Mouse (Mus musculus) adrenal gland, adult 18-20 months (tissue): ENCODE results near the gene Ssh3. TPM values are rescaled to one million over a fixed set of nuclear protein-coding genes. Genes with fewer than 3 reads are reported as not detected.

Source experiments
- DNase-seq, 2 experiments: peaks; one replicate each; pipeline ENCODE4 v3.0.0; 2021 to 2022; ENCODE audit warnings: low spot score in 2 of 2
- total RNA-seq, 2 experiments: library from RNA; stranded (reverse); gene quantifications; 1 replicate in 1 of 2; 2 replicates in 1 of 2; pipeline ENCODE4 v1.2.3; 2021

Gene Ssh3
- total RNA-seq, 2 experiments from 2014 or later = 23.7 to 31.6 TPM

GRCm38 (mm10) chr19:4298322-4299121 is 29.5 kb upstream of the Ssh3 start:
- no peak for DNase-seq

- peak in 1 of 2 experiments; percentile 16 for DNase-seq
Observed at GRCm38 (mm10) chr19:4297851-4298250, 28.9 kb upstream of the Ssh3 start.

GRCm38 (mm10) chr19:4296611-4297010 is 27.6 kb upstream of the Ssh3 start:
- DNase-seq = peak in 1 of 2 experiments; percentile 19

- DNase-seq = peak in 1 of 2 experiments; percentile 12
Observed at GRCm38 (mm10) chr19:4295391-4295790, 26.4 kb upstream of the Ssh3 start.

- peak in 1 of 2 experiments; percentile 49 for DNase-seq
Observed at GRCm38 (mm10) chr19:4294381-4295097, 25.6 kb upstream of the Ssh3 start.

- no peak for DNase-seq
Observed at GRCm38 (mm10) chr19:4291161-4291560, 22.2 kb upstream of the Ssh3 start.

GRCm38 (mm10) chr19:4290749-4291148 is 21.8 kb upstream of the Ssh3 start:
- DNase-seq = no peak

GRCm38 (mm10) chr19:4283653-4284052 is 14.7 kb upstream of the Ssh3 start:
- DNase-seq = no peak

GRCm38 (mm10) chr19:4282898-4283553 is 14.0 kb upstream of the Ssh3 start, which contains the start of gene Ankrd13d:
Ankrd13d (minus strand) TSS chr19:4283137.
- DNase-seq = peak; percentile 76 to 83

- no peak for DNase-seq
Observed at GRCm38 (mm10) chr19:4280425-4280824, 11.4 kb upstream of the Ssh3 start.

- DNase-seq = no peak
Observed at GRCm38 (mm10) chr19:4279487-4279886, 10.5 kb upstream of the Ssh3 start.

- peak in 1 of 2 experiments; percentile 18 for DNase-seq
Observed at GRCm38 (mm10) chr19:4270972-4271371, 2.0 kb upstream of the Ssh3 start.

GRCm38 (mm10) chr19:4270187-4270586 is 1.2 kb upstream of the Ssh3 start:
- peak in 1 of 2 experiments; percentile 18 for DNase-seq

GRCm38 (mm10) chr19:4265956-4266355 is 3.0 kb downstream of the Ssh3 start:
- DNase-seq = no peak

GRCm38 (mm10) chr19:4264171-4264780 is 4.7 kb downstream of the Ssh3 start:
- DNase-seq = no peak

GRCm38 (mm10) chr19:4263702-4264101 is 5.3 kb downstream of the Ssh3 start:
- DNase-seq = no peak

GRCm38 (mm10) chr19:4262756-4263155 is 6.2 kb downstream of the Ssh3 start:
- DNase-seq = no peak

GRCm38 (mm10) chr19:4261038-4261698 is 7.8 kb downstream of the Ssh3 start:
- no peak for DNase-seq

- DNase-seq = no peak
Observed at GRCm38 (mm10) chr19:4257897-4258252, 11.1 kb downstream of the Ssh3 start.

- peak; percentile 87 to 92 for DNase-seq
Observed at GRCm38 (mm10) chr19:4257216-4257896, 11.6 kb downstream of the Ssh3 start.
